Mouse (Mus musculus): Measurements from ENCODE around the gene Rgs4.

DNA sequence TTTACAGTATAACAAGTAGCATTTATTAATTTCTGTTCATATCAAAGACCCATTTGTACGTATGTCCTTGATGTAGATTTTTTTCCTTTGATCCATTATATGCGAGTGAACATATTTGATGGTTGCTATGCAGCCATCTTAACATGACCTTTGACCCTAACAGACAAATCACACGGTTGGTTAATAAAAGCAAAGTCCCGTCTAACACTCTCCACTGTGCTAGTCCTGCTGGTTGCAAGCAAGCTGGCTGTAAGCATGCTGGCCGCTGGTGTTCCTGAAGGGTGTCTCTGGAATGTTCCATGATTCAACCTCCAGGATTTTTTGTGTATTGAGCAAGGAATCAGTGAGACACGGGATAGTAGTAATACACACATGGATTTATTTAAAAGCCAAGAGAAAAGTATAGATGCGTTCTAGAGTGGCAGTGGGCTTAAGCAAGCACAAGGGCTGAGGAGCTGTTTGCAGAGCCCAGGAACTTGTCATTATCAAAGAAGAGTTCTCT lies 16.8 kb downstream of the Rgs4 start:
- no peak for TF ChIP-seq CTCF (conservative IDR thresholded peaks at IDR 0.05; ENCODE audit: low read length)
- no peak for TF ChIP-seq POU5F1 (IDR thresholded peaks at IDR 0.05; ENCODE audit: borderline replicate concordance, low read length)
- no peak for TF ChIP-seq NANOG (IDR thresholded peaks at IDR 0.05; ENCODE audit: borderline replicate concordance, low read length)
